Mouse (Mus musculus): ENCODE data around the gene Auh. TPM values are rescaled to one million over a fixed set of nuclear protein-coding genes. Genes with fewer than 3 reads are reported as not detected.

Gene Auh
- polyA plus RNA-seq, 1 experiment: 146 TPM

GRCm38 (mm10) chr13:52821571-52821970, 107.9 kb downstream of the Auh start:
- Histone ChIP-seq H3K4me3 (replicated peaks; ENCODE audit: insufficient read depth, low read depth, low read length) (no peak overlapping the region), H3K4me1 (ENCODE audit: control insufficient read depth, insufficient read depth, low read length) (peaks cover 26% of the 10 kb centered on the region), H3K27ac (ENCODE audit: insufficient read depth, low read length) (peak overlapping the region; percentile 23; the same call in 1 of the 2 replicates), H3K27me3 (ENCODE audit: control insufficient read depth, insufficient read depth, low read length) (no peaks in the 10 kb centered on the region)
- 29% methylated on average over 9 of the region's 9 CpGs for WGBS
- TF ChIP-seq POLR2A (IDR thresholded peaks at IDR 0.05; ENCODE audit: borderline replicate concordance, insufficient read depth, low read length): no peak
- TF ChIP-seq CTCF (IDR thresholded peaks at IDR 0.05; ENCODE audit: borderline replicate concordance, insufficient read depth, low read depth, low read length): no peak
- DNase-seq: peak; percentile 27 to 39

- peaks cover 26% of the 10 kb centered on the region for H3K4me1 ChIP-seq (ENCODE audit: control insufficient read depth, insufficient read depth, low read length)
- DNase-seq: no peak
- no peak overlapping the region for H3K27ac ChIP-seq (ENCODE audit: insufficient read depth, low read length)
- no peak overlapping the region for H3K4me3 ChIP-seq (replicated peaks; ENCODE audit: insufficient read depth, low read depth, low read length)
- no peaks in the 10 kb centered on the region for H3K27me3 ChIP-seq (ENCODE audit: control insufficient read depth, insufficient read depth, low read length)
- WGBS: 87% methylated on average over 4 of the region's 4 CpGs
- no peak for TF ChIP-seq POLR2A (IDR thresholded peaks at IDR 0.05; ENCODE audit: borderline replicate concordance, insufficient read depth, low read length)
- no peak for TF ChIP-seq CTCF (IDR thresholded peaks at IDR 0.05; ENCODE audit: borderline replicate concordance, insufficient read depth, low read depth, low read length)
Observed at GRCm38 (mm10) chr13:52819901-52820300, 109.6 kb downstream of the Auh start.

GRCm38 (mm10) chr13:52818760-52819159, 110.7 kb downstream of the Auh start:
- no peak overlapping the region for H3K4me3 ChIP-seq (replicated peaks; ENCODE audit: insufficient read depth, low read depth, low read length)
- WGBS: 12% methylated on average over 3 of the region's 3 CpGs
- 0 out of 2 replicates have a peak overlapping the region, but pooled peaks have one; percentile 8 for H3K27ac ChIP-seq (ENCODE audit: insufficient read depth, low read length)
- TF ChIP-seq POLR2A (IDR thresholded peaks at IDR 0.05; ENCODE audit: borderline replicate concordance, insufficient read depth, low read length) (no peak), CTCF (IDR thresholded peaks at IDR 0.05; ENCODE audit: borderline replicate concordance, insufficient read depth, low read depth, low read length) (no peak)
- H3K4me1 ChIP-seq (ENCODE audit: control insufficient read depth, insufficient read depth, low read length): peaks cover 26% of the 10 kb centered on the region
- peak; percentile 80 to 93 for DNase-seq
- H3K27me3 ChIP-seq (ENCODE audit: control insufficient read depth, insufficient read depth, low read length): no peaks in the 10 kb centered on the region

- H3K27ac ChIP-seq (ENCODE audit: insufficient read depth, low read length): no peak overlapping the region
- TF ChIP-seq POLR2A (IDR thresholded peaks at IDR 0.05; ENCODE audit: borderline replicate concordance, insufficient read depth, low read length) (no peak), CTCF (IDR thresholded peaks at IDR 0.05; ENCODE audit: borderline replicate concordance, insufficient read depth, low read depth, low read length) (no peak)
- 22% methylated on average over 6 of the region's 6 CpGs for WGBS
Observed at GRCm38 (mm10) chr13:52817991-52818491, 111.4 kb downstream of the Auh start.

GRCm38 (mm10) chr13:52813750-52814149, 115.7 kb downstream of the Auh start:
- WGBS: 92% methylated on average over 3 of the region's 3 CpGs
- TF ChIP-seq CTCF (IDR thresholded peaks at IDR 0.05; ENCODE audit: borderline replicate concordance, insufficient read depth, low read depth, low read length): no peak
- no peak for TF ChIP-seq POLR2A (IDR thresholded peaks at IDR 0.05; ENCODE audit: borderline replicate concordance, insufficient read depth, low read length)
- no peak overlapping the region for H3K4me3 ChIP-seq (replicated peaks; ENCODE audit: insufficient read depth, low read depth, low read length)

More at GRCm38 (mm10) chr13:52817991-52818491, 111.4 kb downstream of the Auh start:
- H3K27me3 ChIP-seq (ENCODE audit: control insufficient read depth, insufficient read depth, low read length): no peaks in the 10 kb centered on the region
- H3K4me1 ChIP-seq (ENCODE audit: control insufficient read depth, insufficient read depth, low read length): peaks cover 26% of the 10 kb centered on the region
- H3K4me3 ChIP-seq (replicated peaks; ENCODE audit: insufficient read depth, low read depth, low read length): no peak overlapping the region
- peak; percentile 69 to 80 for DNase-seq

GRCm38 (mm10) chr13:52812549-52813515, 116.6 kb downstream of the Auh start:
- WGBS: 84% methylated on average over 16 of the region's 16 CpGs
- H3K4me3 ChIP-seq (replicated peaks; ENCODE audit: insufficient read depth, low read depth, low read length): no peak overlapping the region
- TF ChIP-seq POLR2A (IDR thresholded peaks at IDR 0.05; ENCODE audit: borderline replicate concordance, insufficient read depth, low read length) (no peak), CTCF (IDR thresholded peaks at IDR 0.05; ENCODE audit: borderline replicate concordance, insufficient read depth, low read depth, low read length) (no peak)
- no peaks in the 10 kb centered on the region for H3K27me3 ChIP-seq (ENCODE audit: control insufficient read depth, insufficient read depth, low read length)
- no peak for DNase-seq
- peaks cover 5% of the 10 kb centered on the region for H3K4me1 ChIP-seq (ENCODE audit: control insufficient read depth, insufficient read depth, low read length)
- H3K27ac ChIP-seq (ENCODE audit: insufficient read depth, low read length): no peak overlapping the region

More at GRCm38 (mm10) chr13:52813750-52814149, 115.7 kb downstream of the Auh start:
- no peak for DNase-seq
- Histone ChIP-seq H3K4me1 (ENCODE audit: control insufficient read depth, insufficient read depth, low read length) (peaks cover 8% of the 10 kb centered on the region), H3K27me3 (ENCODE audit: control insufficient read depth, insufficient read depth, low read length) (no peaks in the 10 kb centered on the region), H3K27ac (ENCODE audit: insufficient read depth, low read length) (no peak overlapping the region)

GRCm38 (mm10) chr13:52807722-52808121, 121.8 kb downstream of the Auh start:
- Histone ChIP-seq H3K4me1 (ENCODE audit: control insufficient read depth, insufficient read depth, low read length) (no peaks in the 10 kb centered on the region), H3K4me3 (replicated peaks; ENCODE audit: insufficient read depth, low read depth, low read length) (no peak overlapping the region), H3K27ac (ENCODE audit: insufficient read depth, low read length) (no peak overlapping the region), H3K27me3 (ENCODE audit: control insufficient read depth, insufficient read depth, low read length) (peaks cover 2% of the 10 kb centered on the region; the same call in 1 of the 2 replicates)
- 96% methylated on average over 11 of the region's 11 CpGs for WGBS
- TF ChIP-seq POLR2A (IDR thresholded peaks at IDR 0.05; ENCODE audit: borderline replicate concordance, insufficient read depth, low read length): no peak
- no peak for TF ChIP-seq CTCF (IDR thresholded peaks at IDR 0.05; ENCODE audit: borderline replicate concordance, insufficient read depth, low read depth, low read length)
- no peak for DNase-seq

All from cerebellum, adult 2 months (tissue).